Mouse (Mus musculus) lung, adult 2 months (tissue): ENCODE measurements around the gene Atp2a2. TPM values are rescaled to one million over a fixed set of nuclear protein-coding genes. Genes with fewer than 3 reads are reported as not detected.

Source experiments
- DNase-seq: peaks from one replicate; pipeline ENCODE4 v3.0.0; 2022
- H3K4me1 ChIP-seq: fragments of 200-500 bp; 2 replicates; pipeline ENCODE4 v1.6.1; 2011; ENCODE audit warnings: low read length; ENCODE audit not compliant: control insufficient read depth, insufficient read depth
- H3K4me3 ChIP-seq: fragments of 200-500 bp; replicated peaks from 2 replicates; pipeline ENCODE3; 2011; ENCODE audit warnings: low read depth, mild to moderate bottlenecking, control low read depth, low read length; ENCODE audit errors: extremely low read depth
- CTCF ChIP-seq: fragments of 200-500 bp; IDR thresholded peaks from 2 replicates; pipeline ENCODE4 v1.5.1; 2011; ENCODE audit warnings: mild to moderate bottlenecking, low read length, control low read depth; ENCODE audit not compliant: insufficient read depth
- POLR2A ChIP-seq: fragments of 200-500 bp; IDR thresholded peaks from 2 replicates; pipeline ENCODE4 v1.6.1; 2011; ENCODE audit warnings: low read depth, mild to moderate bottlenecking, control low read depth, low read length, borderline replicate concordance; ENCODE audit errors: extremely low read depth
- WGBS: fragments of 180-500 bp; shearing (Covaris S2); methylation state at CpG from one replicate; pipeline ENCODE4 v1.1.7; 2018; 5-methylcytosine and 5-hydroxymethylcytosine counted together
- polyA plus RNA-seq: library from polyadenylated mRNA; depleted of rRNA; stranded (reverse); fragments of >200 nt; gene quantifications from 2 replicates; pipeline ENCODE4 v1.2.3, GENCODE M21; 2012

Atp2a2 gene
- polyA plus RNA-seq, 1 experiment, result 126 TPM

DNA sequence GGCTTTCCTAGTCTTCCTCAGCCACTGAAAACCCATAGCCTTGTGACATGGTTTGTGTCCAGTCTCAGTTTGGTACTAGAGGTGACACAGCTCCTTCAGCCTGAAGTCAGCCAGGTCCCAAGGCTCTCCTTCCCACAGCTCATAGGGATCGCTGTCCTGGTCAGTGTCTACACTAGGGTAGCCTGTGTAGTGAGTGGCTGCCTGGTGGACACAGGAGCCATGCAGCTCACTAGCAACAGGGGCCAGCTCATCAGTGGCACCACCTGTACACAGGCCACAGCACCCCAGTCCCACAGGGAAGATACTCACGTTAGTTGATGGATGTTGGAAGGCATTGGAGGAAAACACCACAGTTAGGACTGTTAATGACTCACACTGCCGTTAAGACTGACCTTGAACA, 46.4 kb downstream of the Atp2a2 start:
- 88% methylated on average over 3 of the region's 3 CpGs for WGBS
- DNase-seq, result no peak
- Histone ChIP-seq H3K4me3 (no peak overlapping the region), H3K4me1 (no peaks in the 10 kb centered on the region)
- TF ChIP-seq POLR2A, result no peak
- no peak for TF ChIP-seq CTCF

DNA sequence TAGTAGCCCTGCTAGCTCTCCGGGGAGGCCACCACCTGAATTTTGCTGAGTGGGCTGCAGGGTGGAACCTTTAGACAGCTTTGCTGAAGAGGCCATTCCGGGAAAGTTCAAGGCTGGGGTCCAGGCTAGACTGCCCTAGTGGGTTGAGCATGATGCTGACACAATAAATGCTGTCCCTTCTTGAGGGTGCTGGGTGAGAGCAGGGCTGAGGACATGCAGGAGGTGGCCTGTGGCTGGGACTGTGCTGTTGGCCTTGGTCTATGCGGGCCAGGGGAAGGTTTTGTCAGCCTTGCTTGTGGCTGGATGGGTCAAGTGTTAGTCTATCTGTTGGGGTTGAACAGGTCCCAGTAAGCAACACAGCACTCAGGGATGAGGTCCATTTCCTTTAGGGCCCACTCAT, 47.1 kb downstream of the Atp2a2 start:
- H3K4me3 ChIP-seq, result no peak overlapping the region
- TF ChIP-seq CTCF (no peak), POLR2A (no peak)
- H3K4me1 ChIP-seq, result no peaks in the 10 kb centered on the region

DNA sequence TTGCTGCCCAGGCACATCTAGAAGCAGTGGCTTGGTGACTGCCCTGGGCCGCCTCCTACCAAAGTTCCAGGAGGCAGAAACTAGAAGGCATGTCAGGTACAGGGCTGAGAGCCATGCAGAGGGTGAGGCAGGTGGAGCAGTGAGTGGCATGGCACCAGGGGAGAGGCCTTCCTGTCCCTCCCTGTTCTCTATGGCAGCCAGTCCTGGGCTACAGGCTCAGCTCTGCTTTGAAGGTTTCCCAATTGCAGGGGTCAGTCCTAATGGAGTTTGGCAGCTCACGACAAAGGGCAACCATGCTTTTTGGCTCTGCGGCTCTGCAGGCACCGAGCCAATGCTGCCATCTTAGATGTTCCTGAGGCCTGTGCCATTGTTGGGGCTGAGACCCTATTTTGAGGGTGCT, 47.6 kb downstream of the Atp2a2 start:
- no peaks in the 10 kb centered on the region for H3K4me1 ChIP-seq
- TF ChIP-seq POLR2A (no peak), CTCF (no peak)
- DNase-seq, result no peak
- 90% methylated on average over 4 of the region's 4 CpGs for WGBS
- H3K4me3 ChIP-seq, result no peak overlapping the region

More for the DNA sequence above, 47.1 kb downstream of the Atp2a2 start:
- WGBS, result 85% methylated on average over 3 of the region's 3 CpGs
- no peak for DNase-seq

DNA sequence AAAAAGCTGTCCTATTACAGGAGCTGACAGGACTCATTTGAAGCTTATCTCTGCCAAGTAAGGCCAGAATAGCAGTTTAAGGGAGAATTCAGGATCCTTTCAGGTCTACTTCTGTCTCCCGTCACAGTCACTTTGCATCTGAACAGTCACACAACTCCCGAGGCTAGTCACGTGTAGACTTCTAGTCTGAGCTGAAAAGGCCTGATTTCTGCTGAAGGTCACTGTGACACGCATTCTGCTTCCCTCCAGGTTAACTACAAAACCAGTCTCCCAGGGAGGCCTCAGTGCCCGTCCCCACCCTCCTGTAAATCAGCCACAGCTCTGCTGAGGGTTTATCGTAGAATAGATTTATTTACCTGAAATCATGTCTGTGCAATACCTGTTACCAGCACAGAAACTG, 48.8 kb downstream of the Atp2a2 start:
- Histone ChIP-seq H3K4me3 (no peak overlapping the region), H3K4me1 (no peaks in the 10 kb centered on the region)
- DNase-seq, result no peak
- no peak for TF ChIP-seq POLR2A
- no peak for TF ChIP-seq CTCF
- WGBS, result 82% methylated on average over 6 of the region's 6 CpGs

DNA sequence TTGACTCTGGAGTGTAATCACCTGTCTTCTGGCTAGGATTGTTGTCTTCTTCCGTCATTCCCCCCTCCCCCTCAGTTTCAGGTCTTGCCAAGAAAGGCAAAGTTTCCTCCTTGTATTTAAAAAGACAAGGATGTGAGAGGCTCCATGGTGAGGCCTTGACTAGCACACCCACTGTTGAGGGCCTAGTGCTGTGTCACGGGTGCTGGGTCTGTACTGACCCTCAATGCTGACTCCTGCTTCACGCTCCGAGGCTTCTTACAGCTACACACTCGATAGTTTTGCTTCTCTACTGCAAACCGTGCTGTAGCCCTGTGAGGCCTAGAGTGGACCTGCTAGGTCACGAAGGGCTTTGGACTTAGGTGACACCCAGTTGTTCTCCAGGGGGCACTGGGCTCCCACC, 49.8 kb downstream of the Atp2a2 start:
- no peak overlapping the region for H3K4me3 ChIP-seq
- no peak for DNase-seq
- no peaks in the 10 kb centered on the region for H3K4me1 ChIP-seq
- no peak for TF ChIP-seq POLR2A
- no peak for TF ChIP-seq CTCF
- 68% methylated on average over 7 of the region's 7 CpGs for WGBS

DNA sequence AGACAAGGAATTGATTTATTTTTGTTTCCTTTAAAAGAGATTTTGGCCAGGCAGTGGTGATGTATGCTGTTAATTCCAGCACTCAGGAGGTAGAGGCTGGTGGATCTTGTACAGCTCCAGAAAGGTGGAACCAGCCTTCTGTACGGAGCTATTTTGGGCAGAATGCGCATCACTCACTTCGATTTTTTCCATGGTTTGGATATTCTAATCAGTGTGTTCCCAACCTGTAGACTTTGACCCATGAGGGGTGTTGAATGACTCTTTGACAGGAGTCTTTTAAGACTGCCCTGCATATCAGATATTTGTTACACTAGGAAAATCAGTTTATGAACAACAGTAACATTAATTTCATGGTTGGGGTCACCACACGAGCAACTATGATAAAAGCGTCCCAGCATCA, 50.7 kb downstream of the Atp2a2 start:
- TF ChIP-seq CTCF (no peak), POLR2A (no peak)
- WGBS, result 88% methylated on average over 5 of the region's 5 CpGs
- no peaks in the 10 kb centered on the region for H3K4me1 ChIP-seq
- no peak for DNase-seq
- no peak overlapping the region for H3K4me3 ChIP-seq

DNA sequence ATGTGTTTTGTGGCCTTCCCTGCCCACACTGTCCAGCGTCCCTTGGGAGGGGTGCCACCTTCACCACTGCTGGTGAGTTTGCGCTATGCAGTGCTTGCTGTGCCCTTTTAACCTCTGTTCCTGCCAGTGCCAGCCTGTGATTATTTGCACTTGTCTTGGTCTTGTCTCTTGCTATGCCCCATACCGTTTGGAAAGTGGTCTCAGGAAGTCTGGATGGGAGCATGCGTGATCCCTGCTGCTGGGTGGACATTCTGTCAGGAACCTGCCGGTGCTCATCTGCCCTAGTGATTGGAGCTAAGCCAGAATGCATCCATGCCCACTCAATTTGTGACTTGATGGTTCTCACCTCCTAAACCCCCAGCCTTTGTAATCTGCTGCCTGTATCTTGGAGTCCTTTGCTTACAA, 51.1 kb downstream of the Atp2a2 start:
- no peak for DNase-seq
- Histone ChIP-seq H3K4me1 (no peaks in the 10 kb centered on the region), H3K4me3 (no peak overlapping the region)
- TF ChIP-seq POLR2A (no peak), CTCF (no peak)
- 53% methylated on average over 5 of the region's 5 CpGs for WGBS

DNA sequence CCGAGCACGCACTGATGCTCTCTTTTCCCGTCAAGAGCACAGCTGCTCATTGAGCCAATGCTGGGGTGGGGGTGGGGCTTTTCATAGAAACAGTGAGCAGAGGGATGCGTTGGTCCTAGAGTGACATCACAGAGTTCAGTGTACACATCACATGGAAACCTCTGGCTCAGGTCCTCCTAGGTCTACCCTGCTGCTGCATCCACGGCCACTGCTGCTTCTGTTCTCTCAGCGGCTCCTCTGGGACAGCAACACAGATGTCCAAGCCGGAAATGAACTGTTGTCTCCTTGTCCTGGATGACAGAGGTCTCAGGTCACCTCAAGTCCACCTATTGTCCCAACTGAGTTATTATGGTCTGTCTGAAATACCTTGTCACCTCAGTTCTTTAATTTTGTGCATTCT, 52.1 kb downstream of the Atp2a2 start:
- no peak overlapping the region for H3K4me3 ChIP-seq
- no peak for TF ChIP-seq POLR2A
- TF ChIP-seq CTCF, result no peak
- WGBS, result 70% methylated on average over 7 of the region's 7 CpGs
- no peaks in the 10 kb centered on the region for H3K4me1 ChIP-seq
- DNase-seq, result no peak

DNA sequence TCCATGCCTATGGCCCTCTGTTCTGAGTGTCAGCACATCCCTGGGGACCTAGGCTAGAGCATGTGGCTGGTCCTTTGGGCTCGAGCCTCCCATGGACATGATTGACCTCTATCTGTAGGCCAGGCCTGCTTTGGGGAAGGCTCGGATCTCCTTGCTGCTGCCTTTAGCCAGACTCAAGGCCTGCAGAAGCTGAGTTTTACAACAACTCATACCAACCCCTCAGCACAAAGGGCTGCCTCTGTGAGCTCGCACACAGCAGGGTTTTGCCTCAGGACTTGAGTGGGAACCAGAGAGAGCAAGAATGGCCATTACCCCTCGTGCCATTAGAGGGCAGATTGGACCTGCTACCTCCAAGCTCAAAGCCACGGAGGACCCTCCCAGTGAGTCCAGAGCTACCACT, 53.2 kb downstream of the Atp2a2 start:
- no peak overlapping the region for H3K4me3 ChIP-seq
- DNase-seq, result no peak
- 81% methylated on average over 5 of the region's 5 CpGs for WGBS
- H3K4me1 ChIP-seq, result no peaks in the 10 kb centered on the region
- TF ChIP-seq POLR2A, result no peak
- TF ChIP-seq CTCF, result peak; percentile 8; the same call in 1 of the 2 replicates

DNA sequence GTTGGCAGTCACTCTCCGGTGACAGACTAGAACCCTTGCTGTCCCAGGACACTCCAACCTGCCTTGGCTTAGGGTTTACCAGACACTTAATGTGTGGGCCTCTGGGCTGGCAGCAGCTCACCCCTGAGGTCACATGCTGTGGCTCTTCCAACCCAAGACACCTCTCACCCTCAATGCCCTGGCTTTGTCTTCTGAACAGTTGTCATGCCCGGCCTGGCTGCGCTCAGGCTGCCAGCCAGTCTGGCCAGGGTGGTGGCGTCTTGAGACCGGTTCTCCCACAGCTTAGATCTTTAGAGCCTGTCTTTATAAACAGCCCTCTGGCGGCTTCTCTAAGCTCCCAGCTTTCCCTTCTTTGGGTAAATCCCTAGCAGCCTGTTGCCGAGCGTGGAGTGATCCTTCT, 54.2 kb downstream of the Atp2a2 start:
- 78% methylated on average over 8 of the region's 8 CpGs for WGBS
- DNase-seq, result no peak
- H3K4me1 ChIP-seq, result no peaks in the 10 kb centered on the region
- no peak for TF ChIP-seq POLR2A
- TF ChIP-seq CTCF, result no peak
- H3K4me3 ChIP-seq, result no peak overlapping the region
